Mouse (Mus musculus): Measurements from ENCODE around the gene Mlst8. TPM values are rescaled to one million over a fixed set of nuclear protein-coding genes. Genes with fewer than 3 reads are reported as not detected.
"Not testable (repeated sequence)": the region's sequence is repeated elsewhere in the genome, so short reads cannot be mapped to it uniquely, and the experiment has no call there.

Gene Mlst8
- total RNA-seq, 4 experiments from 2014 or later, result 10.5 to 11.8 (median 11.0) TPM

- peak; percentile 98 for DNase-seq (ENCODE audit: low spot score)
Measured at GRCm38 (mm10) chr17:24469910-24470602, 8.8 kb downstream of the Mlst8 start, which contains the start of the genes E4f1 and Pgp. Gene E4f1 (minus strand): TSS chr17:24470313. Gene Pgp (plus strand): TSS chr17:24470392.

GRCm38 (mm10) chr17:24469336-24469909 lies 9.5 kb downstream of the Mlst8 start:
- no peak for DNase-seq (ENCODE audit: low spot score)

- DNase-seq (ENCODE audit: low spot score), result no peak
Measured at GRCm38 (mm10) chr17:24468636-24469246, 10.1 kb downstream of the Mlst8 start.

GRCm38 (mm10) chr17:24463374-24464133 lies 15.3 kb downstream of the Mlst8 start:
- no peak for DNase-seq (ENCODE audit: low spot score)

- DNase-seq (ENCODE audit: low spot score), result no peak
Measured at GRCm38 (mm10) chr17:24462932-24463331, 15.9 kb downstream of the Mlst8 start.

- no peak for DNase-seq (ENCODE audit: low spot score)
Measured at GRCm38 (mm10) chr17:24461580-24461979, 17.3 kb downstream of the Mlst8 start.

GRCm38 (mm10) chr17:24455523-24456206 lies 23.2 kb downstream of the Mlst8 start:
- DNase-seq (ENCODE audit: low spot score), result not testable (repeated sequence)

GRCm38 (mm10) chr17:24454756-24455522 lies 23.9 kb downstream of the Mlst8 start:
- peak; percentile 99 for DNase-seq (ENCODE audit: low spot score)

GRCm38 (mm10) chr17:24454218-24454755 lies 24.6 kb downstream of the Mlst8 start:
- no peak for DNase-seq (ENCODE audit: low spot score)

GRCm38 (mm10) chr17:24453372-24453771 lies 25.5 kb downstream of the Mlst8 start:
- DNase-seq (ENCODE audit: low spot score), result no peak

- no peak for DNase-seq (ENCODE audit: low spot score)
Measured at GRCm38 (mm10) chr17:24451220-24451619, 27.7 kb downstream of the Mlst8 start.

- DNase-seq (ENCODE audit: low spot score), result no peak
Measured at GRCm38 (mm10) chr17:24449507-24449906, 29.4 kb downstream of the Mlst8 start.

- no peak for DNase-seq (ENCODE audit: low spot score)
Measured at GRCm38 (mm10) chr17:24446590-24446989, 32.3 kb downstream of the Mlst8 start.

GRCm38 (mm10) chr17:24443409-24443808 lies 35.5 kb downstream of the Mlst8 start:
- DNase-seq (ENCODE audit: low spot score), result no peak

GRCm38 (mm10) chr17:24442632-24443155 lies 36.2 kb downstream of the Mlst8 start, which contains the start of gene Dnase1l2:
Gene Dnase1l2 (minus strand): TSS chr17:24443105.
- no peak for DNase-seq (ENCODE audit: low spot score)

GRCm38 (mm10) chr17:24442107-24442506 lies 36.8 kb downstream of the Mlst8 start:
- DNase-seq (ENCODE audit: low spot score), result no peak

GRCm38 (mm10) chr17:24441148-24441547 lies 37.7 kb downstream of the Mlst8 start:
- DNase-seq (ENCODE audit: low spot score), result no peak

GRCm38 (mm10) chr17:24440377-24440776 lies 38.5 kb downstream of the Mlst8 start:
- no peak for DNase-seq (ENCODE audit: low spot score)

- DNase-seq (ENCODE audit: low spot score), result peak; percentile 46
Measured at GRCm38 (mm10) chr17:24437016-24437415, 41.9 kb downstream of the Mlst8 start.

Measured in heart, adult 8-10 months (tissue).